Mouse (Mus musculus): ENCODE results near the gene Asrgl1. TPM values are rescaled to one million over a fixed set of nuclear protein-coding genes. Genes with fewer than 3 reads are reported as not detected.
"Not testable (repeated sequence)": the region's sequence is repeated elsewhere in the genome, so short reads cannot be mapped to it uniquely, and the experiment has no call there.

The Asrgl1 gene
- polyA plus RNA-seq, 1 experiment from 2014 or later: 15.1 TPM

DNA sequence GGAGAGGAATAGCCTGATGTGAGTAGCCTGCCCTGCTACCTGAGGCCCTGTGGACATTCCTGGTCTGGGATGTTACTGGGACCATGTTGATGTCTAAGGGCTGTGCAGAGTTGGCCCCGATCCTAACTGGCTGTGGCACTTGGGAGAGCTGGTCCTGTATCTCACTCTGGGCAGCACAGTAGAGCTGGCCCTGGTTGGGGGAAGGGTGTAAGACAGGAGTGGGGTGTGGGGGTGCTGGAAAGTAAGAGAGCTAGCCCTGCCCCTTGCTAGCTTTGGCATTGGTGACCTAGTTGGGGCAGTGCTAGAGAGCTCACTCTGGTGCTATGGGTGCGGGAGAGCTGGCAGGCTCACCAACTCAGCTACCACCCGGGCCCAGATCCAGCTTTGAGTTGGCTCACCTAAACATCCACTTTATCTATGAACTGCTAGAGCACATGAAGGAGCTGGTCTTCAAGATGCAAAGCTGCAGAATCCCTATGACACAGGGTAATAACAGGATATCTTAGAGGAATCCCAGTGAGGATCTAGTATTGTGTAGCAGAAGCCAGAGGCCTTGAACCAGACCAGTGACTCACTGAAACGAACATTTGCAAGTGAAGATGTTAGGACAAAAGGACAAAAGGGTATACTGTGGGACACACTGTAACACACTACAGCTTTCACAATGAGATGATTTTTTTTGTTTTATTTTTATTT is 6.8 kb downstream of the Asrgl1 start:
- Histone ChIP-seq H3K4me2 (replicated peaks; ENCODE audit: low read depth, low read length) (no peak overlapping the region), H3K4me3 (ENCODE audit: low read length) (no peak overlapping the region), H3K4me1 (ENCODE audit: control insufficient read depth, insufficient read depth, low read length) (0 out of 2 replicates have a peak, but pooled peaks cover 3% of the 10 kb centered on the region), H3K27me3 (ENCODE audit: control insufficient read depth, insufficient read depth, low read length) (no peaks in the 10 kb centered on the region), H3K9me3 (ENCODE audit: control insufficient read depth, low read length) (no peaks in the 10 kb centered on the region), H3K9ac (ENCODE audit: low read depth, low read length) (no peak overlapping the region), H3K36me3 (ENCODE audit: control insufficient read depth, insufficient read depth, low read length) (no peaks in the 10 kb centered on the region), H3K27ac (ENCODE audit: low read depth, low read length) (no peak overlapping the region)
- WGBS: 90% methylated on average over 4 of the region's 4 CpGs
- ATAC-seq (ENCODE audit: low FRiP score, low TSS enrichment): no peak

DNA sequence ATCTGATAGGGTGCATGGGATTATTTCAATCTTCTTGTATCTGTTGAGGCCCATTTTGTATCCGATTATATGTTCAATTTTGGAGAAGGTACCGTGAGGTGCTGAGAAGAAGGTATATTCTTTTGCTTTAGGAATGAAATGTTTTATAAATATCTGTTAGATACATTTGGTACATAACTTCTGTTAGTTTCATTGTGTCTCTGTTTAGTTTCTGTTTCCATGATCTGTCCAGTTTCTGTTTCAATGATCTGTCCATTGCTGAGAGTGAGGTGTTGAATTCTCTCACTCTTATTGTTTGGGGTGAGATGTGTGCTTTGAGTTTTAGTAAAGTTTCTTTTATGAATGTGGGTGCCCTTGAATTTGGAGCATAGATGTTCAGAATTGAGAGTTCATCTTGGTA is 11.4 kb downstream of the Asrgl1 start:
- H3K4me1 ChIP-seq (ENCODE audit: control insufficient read depth, insufficient read depth, low read length); H3K27ac ChIP-seq (ENCODE audit: low read depth, low read length); ATAC-seq (ENCODE audit: low FRiP score, low TSS enrichment); H3K36me3 ChIP-seq (ENCODE audit: control insufficient read depth, insufficient read depth, low read length); H3K9ac ChIP-seq (ENCODE audit: low read depth, low read length); H3K9me3 ChIP-seq (ENCODE audit: control insufficient read depth, low read length); H3K27me3 ChIP-seq (ENCODE audit: control insufficient read depth, insufficient read depth, low read length); H3K4me2 ChIP-seq (replicated peaks; ENCODE audit: low read depth, low read length); H3K4me3 ChIP-seq (ENCODE audit: low read length): not testable (repeated sequence)
- WGBS: 94% methylated on average over 2 of the region's 2 CpGs

- H3K4me1 ChIP-seq (ENCODE audit: control insufficient read depth, insufficient read depth, low read length): no peaks in the 10 kb centered on the region
- H3K9ac ChIP-seq (ENCODE audit: low read depth, low read length): no peak overlapping the region
- no peak overlapping the region for H3K4me3 ChIP-seq (ENCODE audit: low read length)
- 95% methylated on average over 1 of the region's 1 CpGs for WGBS
- no peaks in the 10 kb centered on the region for H3K27me3 ChIP-seq (ENCODE audit: control insufficient read depth, insufficient read depth, low read length)
- H3K27ac ChIP-seq (ENCODE audit: low read depth, low read length): no peak overlapping the region
- no peak for ATAC-seq (ENCODE audit: low FRiP score, low TSS enrichment)
- no peaks in the 10 kb centered on the region for H3K36me3 ChIP-seq (ENCODE audit: control insufficient read depth, insufficient read depth, low read length)
- H3K4me2 ChIP-seq (replicated peaks; ENCODE audit: low read depth, low read length): no peak overlapping the region
- no peaks in the 10 kb centered on the region for H3K9me3 ChIP-seq (ENCODE audit: control insufficient read depth, low read length)
Observed at GRCm38 (mm10) chr19:9122390-9122789, 13.0 kb downstream of the Asrgl1 start.

DNA sequence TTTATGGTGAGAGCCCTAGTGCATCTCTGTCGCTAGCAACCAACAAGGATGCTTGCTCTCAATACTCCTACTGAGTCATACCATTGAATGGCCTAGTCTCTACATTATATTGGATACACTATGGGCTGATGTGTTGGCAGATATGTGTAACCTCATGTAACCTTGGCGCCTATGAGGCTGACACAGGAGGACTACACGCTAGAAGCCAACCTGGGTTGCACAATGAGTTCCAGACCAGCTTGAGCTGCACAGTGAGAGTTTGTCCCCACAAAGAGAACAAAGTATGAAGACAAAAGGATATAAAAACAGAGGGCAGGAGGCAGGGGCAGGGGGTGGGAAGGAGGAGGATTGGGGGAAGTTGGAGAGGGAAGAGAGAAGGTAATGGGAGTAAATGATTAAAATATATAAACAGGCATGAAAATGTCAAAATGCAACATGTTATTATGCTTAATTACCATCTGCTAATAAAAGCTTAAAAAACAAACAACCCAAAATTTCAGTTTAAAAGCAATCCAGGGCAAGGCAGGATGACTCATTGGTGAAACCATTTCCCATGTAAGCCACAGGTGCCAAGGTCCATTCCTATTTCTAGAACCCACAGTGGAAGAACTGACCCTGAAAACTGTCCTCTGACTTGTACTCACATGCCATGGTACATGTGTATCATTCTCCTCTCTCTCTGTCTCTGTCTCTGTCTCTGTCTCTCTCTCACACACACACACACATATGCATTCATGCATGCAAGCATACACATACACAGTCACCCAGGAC is 15.6 kb downstream of the Asrgl1 start:
- Histone ChIP-seq H3K4me1 (ENCODE audit: control insufficient read depth, insufficient read depth, low read length) (no peaks in the 10 kb centered on the region), H3K27ac (ENCODE audit: low read depth, low read length) (no peak overlapping the region), H3K36me3 (ENCODE audit: control insufficient read depth, insufficient read depth, low read length) (no peaks in the 10 kb centered on the region), H3K4me3 (ENCODE audit: low read length) (no peak overlapping the region), H3K9ac (ENCODE audit: low read depth, low read length) (no peak overlapping the region), H3K27me3 (ENCODE audit: control insufficient read depth, insufficient read depth, low read length) (no peaks in the 10 kb centered on the region), H3K4me2 (replicated peaks; ENCODE audit: low read depth, low read length) (no peak overlapping the region), H3K9me3 (ENCODE audit: control insufficient read depth, low read length) (no peaks in the 10 kb centered on the region)
- no peak for ATAC-seq (ENCODE audit: low FRiP score, low TSS enrichment)
- WGBS: 95% methylated on average over 3 of the region's 3 CpGs

DNA sequence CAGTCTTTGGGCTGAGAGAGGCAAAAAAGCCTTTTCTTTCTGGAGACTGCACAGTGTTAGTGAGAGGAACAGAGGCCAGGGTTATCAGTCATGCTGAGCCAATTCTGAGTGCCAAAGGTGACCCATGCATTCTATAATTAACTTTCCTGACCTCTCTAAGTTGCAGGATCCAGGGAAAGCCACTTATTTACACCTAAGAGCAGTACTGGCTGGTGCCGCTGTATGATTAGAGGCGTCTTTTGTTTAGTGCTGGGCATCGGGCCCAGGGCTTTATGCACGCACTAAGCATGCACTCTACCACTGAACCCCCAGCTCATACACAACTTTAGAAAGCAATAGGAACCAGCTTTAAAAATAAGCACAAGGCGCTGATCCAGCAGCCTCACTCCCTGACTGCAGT is 18.2 kb downstream of the Asrgl1 start:
- no peaks in the 10 kb centered on the region for H3K9me3 ChIP-seq (ENCODE audit: control insufficient read depth, low read length)
- ATAC-seq (ENCODE audit: low FRiP score, low TSS enrichment): no peak

DNA sequence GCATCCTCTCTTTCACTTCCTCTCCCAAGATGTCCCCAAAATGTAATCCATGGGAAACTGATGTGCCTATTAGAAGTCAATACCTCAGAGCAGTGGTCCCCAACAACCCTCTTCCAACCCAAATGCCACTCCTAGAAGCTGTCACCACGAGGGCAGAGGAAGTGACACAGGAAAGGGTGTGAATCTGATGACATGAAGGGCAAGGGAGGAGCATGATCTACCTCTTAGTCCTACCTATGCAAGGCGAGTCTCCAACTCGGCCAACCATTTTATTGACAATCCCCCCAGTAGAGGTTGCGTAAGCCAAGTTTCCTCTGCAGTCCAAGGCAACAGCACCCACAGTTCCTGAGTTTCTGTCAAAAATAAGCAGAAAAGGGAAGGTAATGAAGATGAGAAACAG is 19.2 kb downstream of the Asrgl1 start:
- no peak for ATAC-seq (ENCODE audit: low FRiP score, low TSS enrichment)
- H3K36me3 ChIP-seq (ENCODE audit: control insufficient read depth, insufficient read depth, low read length): peaks cover 8% of the 10 kb centered on the region
- H3K4me3 ChIP-seq (ENCODE audit: low read length): no peak overlapping the region
- H3K27ac ChIP-seq (ENCODE audit: low read depth, low read length): no peak overlapping the region
- H3K9me3 ChIP-seq (ENCODE audit: control insufficient read depth, low read length): no peaks in the 10 kb centered on the region
- no peak overlapping the region for H3K4me2 ChIP-seq (replicated peaks; ENCODE audit: low read depth, low read length)
- no peaks in the 10 kb centered on the region for H3K27me3 ChIP-seq (ENCODE audit: control insufficient read depth, insufficient read depth, low read length)
- WGBS: 81% methylated on average over 4 of the region's 4 CpGs
- no peak overlapping the region for H3K9ac ChIP-seq (ENCODE audit: low read depth, low read length)
- no peaks in the 10 kb centered on the region for H3K4me1 ChIP-seq (ENCODE audit: control insufficient read depth, insufficient read depth, low read length)

More for the DNA sequence above, 18.2 kb downstream of the Asrgl1 start:
- WGBS: 93% methylated on average over 5 of the region's 5 CpGs
- H3K27me3 ChIP-seq (ENCODE audit: control insufficient read depth, insufficient read depth, low read length): no peaks in the 10 kb centered on the region
- H3K27ac ChIP-seq (ENCODE audit: low read depth, low read length): no peak overlapping the region
- H3K9ac ChIP-seq (ENCODE audit: low read depth, low read length): no peak overlapping the region
- peaks cover 8% of the 10 kb centered on the region for H3K36me3 ChIP-seq (ENCODE audit: control insufficient read depth, insufficient read depth, low read length)
- no peaks in the 10 kb centered on the region for H3K4me1 ChIP-seq (ENCODE audit: control insufficient read depth, insufficient read depth, low read length)
- H3K4me3 ChIP-seq (ENCODE audit: low read length): no peak overlapping the region
- no peak overlapping the region for H3K4me2 ChIP-seq (replicated peaks; ENCODE audit: low read depth, low read length)

DNA sequence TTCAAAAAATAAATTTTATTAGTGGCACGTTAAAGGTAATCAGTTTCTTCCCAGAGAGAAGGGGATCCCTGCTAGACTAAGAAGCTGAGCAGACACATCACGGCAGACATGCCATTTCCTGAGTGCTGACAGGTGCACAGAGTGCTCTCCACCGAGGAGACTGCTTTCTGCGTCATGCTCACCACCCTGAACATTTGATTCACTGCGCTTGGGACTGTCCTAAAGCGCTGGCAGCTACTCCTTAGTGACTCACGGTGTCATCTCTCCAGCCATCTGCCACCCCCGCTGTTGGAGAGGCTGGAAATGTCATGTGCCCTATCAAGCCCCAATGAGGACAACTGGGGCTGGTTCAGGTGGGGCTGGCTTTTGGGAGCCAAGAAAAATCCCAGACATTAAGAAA is 23.4 kb downstream of the Asrgl1 start:
- H3K4me2 ChIP-seq (replicated peaks; ENCODE audit: low read depth, low read length): no peak overlapping the region
- no peak overlapping the region for H3K9ac ChIP-seq (ENCODE audit: low read depth, low read length)
- H3K27me3 ChIP-seq (ENCODE audit: control insufficient read depth, insufficient read depth, low read length): no peaks in the 10 kb centered on the region
- no peak overlapping the region for H3K27ac ChIP-seq (ENCODE audit: low read depth, low read length)
- peaks cover 4% of the 10 kb centered on the region; the same call in 1 of the 2 replicates for H3K4me1 ChIP-seq (ENCODE audit: control insufficient read depth, insufficient read depth, low read length)
- H3K4me3 ChIP-seq (ENCODE audit: low read length): no peak overlapping the region
- no peaks in the 10 kb centered on the region for H3K9me3 ChIP-seq (ENCODE audit: control insufficient read depth, low read length)
- 61% methylated on average over 8 of the region's 8 CpGs for WGBS
- ATAC-seq (ENCODE audit: low FRiP score, low TSS enrichment): no peak
- peaks cover 8% of the 10 kb centered on the region for H3K36me3 ChIP-seq (ENCODE audit: control insufficient read depth, insufficient read depth, low read length)

DNA sequence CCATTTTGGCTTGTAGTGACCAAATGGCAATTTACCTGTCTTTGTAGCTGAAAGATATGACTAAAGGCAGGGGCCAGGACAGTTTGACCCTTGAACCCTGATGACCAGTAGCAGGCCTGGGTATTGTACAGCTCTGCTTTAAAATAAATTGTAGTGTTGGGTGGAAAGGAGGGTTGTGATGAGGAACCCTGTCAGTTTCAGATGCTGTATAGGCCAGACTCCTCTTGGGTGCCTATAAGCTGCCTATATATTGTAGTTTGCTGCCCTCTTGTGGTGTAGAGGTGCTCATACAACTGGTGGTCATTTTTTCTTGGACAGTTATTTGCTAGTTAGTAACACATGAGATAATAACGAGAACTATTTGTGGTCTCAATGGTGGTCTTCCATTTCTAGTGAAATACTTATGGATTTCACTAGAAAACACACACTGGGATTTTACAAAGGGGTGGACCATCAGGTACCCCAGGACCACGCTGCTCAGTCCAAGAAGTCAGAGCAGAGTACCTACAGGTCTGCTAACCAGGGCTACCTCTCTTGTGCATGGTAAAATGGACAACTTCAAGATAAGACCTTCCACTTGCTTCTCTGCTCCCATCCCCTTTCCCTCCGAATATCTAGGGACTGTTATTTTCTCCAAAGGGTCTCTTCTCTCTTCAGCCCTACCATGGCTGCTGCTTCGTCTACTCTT is 25.1 kb downstream of the Asrgl1 start:
- peaks cover 8% of the 10 kb centered on the region for H3K36me3 ChIP-seq (ENCODE audit: control insufficient read depth, insufficient read depth, low read length)
- ATAC-seq (ENCODE audit: low FRiP score, low TSS enrichment): peak; percentile 76
- H3K4me2 ChIP-seq (replicated peaks; ENCODE audit: low read depth, low read length): no peak overlapping the region
- H3K27me3 ChIP-seq (ENCODE audit: control insufficient read depth, insufficient read depth, low read length): no peaks in the 10 kb centered on the region
- H3K9ac ChIP-seq (ENCODE audit: low read depth, low read length): no peak overlapping the region
- no peaks in the 10 kb centered on the region for H3K9me3 ChIP-seq (ENCODE audit: control insufficient read depth, low read length)
- H3K4me3 ChIP-seq (ENCODE audit: low read length): no peak overlapping the region
- peaks cover 10% of the 10 kb centered on the region; the same call in 1 of the 2 replicates for H3K4me1 ChIP-seq (ENCODE audit: control insufficient read depth, insufficient read depth, low read length)
- no peak overlapping the region for H3K27ac ChIP-seq (ENCODE audit: low read depth, low read length)
- 58% methylated on average over 4 of the region's 4 CpGs for WGBS

DNA sequence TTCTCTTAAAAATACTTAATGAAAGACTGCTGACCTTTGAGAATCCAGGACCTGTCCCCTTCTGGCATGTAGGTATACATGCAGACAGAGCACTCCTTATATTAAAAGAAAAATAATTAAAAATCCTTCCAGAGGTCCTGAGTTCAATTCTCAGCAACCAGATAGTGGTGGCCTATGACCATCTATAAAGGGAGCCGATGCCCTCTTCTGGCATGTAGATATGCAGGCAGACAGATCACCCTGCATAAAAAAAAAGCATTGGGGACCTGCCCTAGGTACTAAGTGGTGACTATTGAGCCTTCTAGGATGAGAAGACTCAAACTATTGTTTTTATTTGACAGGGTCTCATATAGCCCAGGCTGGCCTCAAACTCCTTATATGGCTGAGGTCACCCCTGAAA is 26.9 kb downstream of the Asrgl1 start:
- H3K4me3 ChIP-seq (ENCODE audit: low read length): no peak overlapping the region
- no peak overlapping the region for H3K27ac ChIP-seq (ENCODE audit: low read depth, low read length)
- H3K4me2 ChIP-seq (replicated peaks; ENCODE audit: low read depth, low read length): no peak overlapping the region
- H3K9me3 ChIP-seq (ENCODE audit: control insufficient read depth, low read length): no peaks in the 10 kb centered on the region
- ATAC-seq (ENCODE audit: low FRiP score, low TSS enrichment): no peak
- WGBS: 86% methylated on average over 1 of the region's 1 CpGs
- peaks cover 4% of the 10 kb centered on the region for H3K36me3 ChIP-seq (ENCODE audit: control insufficient read depth, insufficient read depth, low read length)
- H3K27me3 ChIP-seq (ENCODE audit: control insufficient read depth, insufficient read depth, low read length): no peaks in the 10 kb centered on the region
- H3K9ac ChIP-seq (ENCODE audit: low read depth, low read length): no peak overlapping the region
- peaks cover 10% of the 10 kb centered on the region; the same call in 1 of the 2 replicates for H3K4me1 ChIP-seq (ENCODE audit: control insufficient read depth, insufficient read depth, low read length)

Data from kidney, embryonic 14.5 days (tissue).